Mouse (Mus musculus): ENCODE data around the gene Elovl7.

Gene Elovl7

DNA sequence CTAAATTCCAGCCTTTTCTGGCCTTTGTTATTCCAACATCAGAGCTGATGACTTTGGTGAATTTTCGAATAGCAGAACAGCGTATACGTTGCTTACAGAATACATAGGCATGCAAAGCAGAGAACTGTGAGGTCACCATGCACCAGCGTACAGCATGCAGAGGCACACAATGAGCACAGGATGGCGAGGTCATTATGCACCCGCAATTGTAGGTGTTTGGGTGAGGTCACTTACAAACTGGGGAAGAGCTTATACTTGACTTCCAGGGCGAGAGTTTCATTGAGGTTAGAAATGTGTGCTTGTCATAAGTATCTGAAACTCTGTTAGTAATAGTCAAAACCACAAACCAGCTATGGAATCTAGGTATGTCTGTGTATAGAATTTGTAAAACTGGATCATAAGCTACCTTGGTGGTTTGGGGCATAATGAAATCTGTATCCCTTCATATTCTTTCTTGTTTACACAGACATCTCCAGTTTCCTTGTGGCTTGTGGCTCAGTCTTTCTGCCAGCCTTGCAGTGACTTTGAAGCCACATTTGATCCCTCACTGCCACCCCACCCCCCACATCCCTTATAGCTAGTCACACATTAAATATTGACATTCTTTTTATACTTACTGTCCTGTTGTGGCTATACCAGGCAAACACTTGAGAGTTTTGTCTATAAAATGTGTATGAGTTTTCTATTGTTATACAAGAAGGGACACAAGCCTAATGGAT, 88.9 kb downstream of the Elovl7 start:
- no peak for DNase-seq (ENCODE audit: low spot score in 2 of 2)

GRCm38 (mm10) chr13:108303841-108304240, 89.6 kb downstream of the Elovl7 start:
- DNase-seq (ENCODE audit: low spot score in 2 of 2), result no peak

DNA sequence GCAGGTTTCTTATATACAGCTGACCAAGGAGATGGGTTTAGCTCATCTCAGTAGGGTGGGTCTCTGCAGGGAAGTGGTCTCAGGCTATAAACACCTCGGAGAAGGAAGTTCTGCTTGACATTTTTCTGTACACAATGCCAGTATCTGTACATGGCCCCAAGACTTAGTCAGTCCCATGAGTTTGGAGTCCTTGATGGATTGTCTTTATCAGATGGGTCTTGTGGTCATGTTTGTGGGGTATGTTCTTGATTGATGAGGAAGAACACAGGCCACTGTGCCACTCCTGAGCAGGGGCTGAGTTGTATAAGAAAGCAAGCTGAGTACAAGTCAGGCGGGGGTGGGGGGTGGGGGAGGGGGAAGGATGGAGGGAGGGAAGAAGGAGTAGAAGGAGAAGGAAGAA, 90.5 kb downstream of the Elovl7 start:
- no peak for DNase-seq (ENCODE audit: low spot score in 2 of 2)

GRCm38 (mm10) chr13:108315702-108316486, 101.7 kb downstream of the Elovl7 start, which contains the start of gene Depdc1b:
Gene Depdc1b (plus strand): TSS chr13:108316332.
- DNase-seq (ENCODE audit: low spot score in 2 of 2), result peak; percentile 92 to 93

- DNase-seq (ENCODE audit: low spot score in 2 of 2), result no peak
Observed at GRCm38 (mm10) chr13:108316487-108316903, 102.3 kb downstream of the Elovl7 start.

DNA sequence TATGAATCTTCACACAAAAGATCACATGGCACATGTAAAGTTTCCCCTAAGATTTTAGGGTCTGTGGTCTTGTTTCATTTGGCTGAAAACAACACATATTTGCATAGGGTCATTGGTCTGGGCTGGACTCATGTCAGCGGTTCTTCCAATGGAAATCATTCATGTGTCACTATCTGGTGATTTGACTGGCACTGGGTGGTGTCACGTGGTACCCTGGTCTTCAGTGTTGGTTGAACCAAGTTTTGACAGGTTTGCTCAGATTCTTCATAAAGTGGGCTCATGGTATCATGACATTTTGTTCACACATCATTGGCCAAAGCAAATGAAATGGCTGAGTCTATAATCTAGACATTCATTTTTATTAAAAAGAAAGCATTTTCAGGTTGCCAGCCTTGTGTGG, 103.2 kb downstream of the Elovl7 start:
- no peak for DNase-seq (ENCODE audit: low spot score in 2 of 2)

DNA sequence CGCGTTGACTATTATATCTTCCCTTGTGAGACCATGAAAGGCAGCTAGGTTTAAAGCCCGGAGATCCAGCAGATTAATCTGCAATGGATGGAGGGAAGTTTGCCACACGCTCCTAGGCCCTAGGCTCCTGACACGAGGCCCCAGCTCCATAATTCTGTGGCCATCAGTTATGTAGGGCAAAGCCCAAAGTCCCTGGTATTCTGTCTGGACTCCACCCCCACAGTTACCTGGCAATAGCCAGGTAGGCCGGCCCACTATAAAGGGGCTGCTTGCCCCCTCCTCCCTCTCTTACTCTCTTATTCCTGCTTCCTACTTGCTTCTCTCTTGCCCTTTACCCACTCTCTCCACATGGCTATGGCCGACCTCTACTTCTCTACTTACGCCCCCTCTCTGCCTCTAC, 104.8 kb downstream of the Elovl7 start:
- DNase-seq (ENCODE audit: low spot score in 2 of 2), result no peak

GRCm38 (mm10) chr13:108320216-108320615, 106.0 kb downstream of the Elovl7 start:
- DNase-seq (ENCODE audit: low spot score in 2 of 2), result no peak

DNA sequence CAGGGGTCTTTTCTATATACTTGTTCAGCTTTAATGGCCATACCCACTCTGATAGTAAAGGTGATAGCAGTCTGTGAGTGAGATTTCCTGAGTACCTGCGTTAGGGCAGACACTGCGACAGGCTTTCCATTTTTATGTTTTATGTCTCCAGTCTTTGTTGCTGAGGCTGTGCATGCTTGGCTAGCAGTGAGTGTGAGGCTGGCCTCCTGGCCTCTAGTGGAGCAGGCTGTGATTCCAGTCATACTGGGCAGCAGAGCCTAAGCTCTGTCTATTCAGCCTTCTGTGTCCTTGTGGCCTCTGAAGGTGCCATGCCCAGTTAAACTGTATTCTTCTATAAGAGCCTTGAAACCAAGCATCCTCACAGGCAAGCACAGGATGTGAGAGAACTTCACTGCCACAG, 108.3 kb downstream of the Elovl7 start:
- no peak for DNase-seq (ENCODE audit: low spot score in 2 of 2)

DNA sequence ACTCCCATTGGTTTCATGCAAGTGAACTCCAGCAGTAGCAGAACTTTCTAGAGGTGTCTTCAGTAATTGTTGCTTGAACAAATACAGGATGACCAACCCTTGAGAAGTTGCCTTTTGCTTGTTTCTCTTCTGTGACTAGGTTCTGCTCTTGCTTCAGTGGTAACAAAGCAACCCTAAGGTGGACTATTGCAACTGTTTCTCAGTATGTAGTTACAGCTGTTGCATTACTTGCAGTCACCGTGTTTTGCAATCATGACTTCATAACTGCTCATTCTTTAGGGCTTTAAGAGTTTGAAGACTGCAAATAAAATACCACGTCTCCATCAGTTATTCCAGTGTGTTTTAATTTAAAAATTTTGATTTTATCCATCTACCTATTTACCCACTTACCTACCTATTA, 109.1 kb downstream of the Elovl7 start:
- DNase-seq (ENCODE audit: low spot score in 2 of 2), result no peak

DNA sequence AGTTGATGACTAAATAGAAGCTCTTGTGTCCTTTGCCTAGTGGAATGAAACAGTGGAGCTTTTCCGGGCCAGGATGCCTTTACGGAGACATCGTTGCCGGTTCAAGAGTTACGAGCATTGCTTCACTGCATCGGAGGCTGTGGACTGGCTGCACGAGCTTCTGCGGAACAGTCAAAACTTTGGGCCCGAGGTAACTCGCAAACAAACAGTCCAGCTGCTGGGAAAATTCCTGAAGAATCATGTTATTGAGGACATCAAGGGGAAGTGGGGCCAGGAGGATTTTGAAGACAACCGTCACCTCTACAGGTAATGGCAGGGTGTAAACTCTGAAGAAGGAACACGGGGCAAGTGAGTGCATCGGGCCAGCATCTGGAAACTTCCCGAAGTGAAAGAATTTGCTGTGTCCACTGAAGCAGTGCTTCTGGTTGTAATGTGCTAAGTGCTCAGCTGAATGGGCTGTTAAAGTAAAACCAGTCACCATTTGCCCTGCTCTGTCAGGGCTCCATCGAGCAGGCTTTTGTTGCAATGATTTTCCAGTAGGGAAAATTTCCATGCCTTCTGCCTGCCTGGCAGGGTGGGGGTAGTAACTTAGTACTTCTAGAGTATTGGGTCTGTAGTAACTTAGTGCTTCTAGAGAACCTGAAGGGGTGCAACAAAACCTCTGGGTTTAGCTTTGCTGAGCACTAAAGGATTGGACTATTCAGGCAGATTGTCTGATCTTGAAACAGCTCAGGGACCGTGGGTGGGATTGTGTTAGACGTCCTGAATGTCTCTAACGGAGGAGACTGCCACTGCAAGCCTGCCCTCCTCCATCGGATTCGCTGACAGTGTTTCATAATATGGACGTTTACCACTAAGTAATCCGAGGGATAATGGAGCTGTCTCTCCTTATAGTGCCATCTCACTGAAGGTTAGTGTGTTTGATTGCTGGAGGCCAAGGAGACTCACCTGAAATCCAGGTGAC, 109.9 kb downstream of the Elovl7 start:
- no peak for DNase-seq (ENCODE audit: low spot score in 2 of 2)

GRCm38 (mm10) chr13:108325871-108326270, 111.7 kb downstream of the Elovl7 start:
- no peak for DNase-seq (ENCODE audit: low spot score in 2 of 2)

- DNase-seq (ENCODE audit: low spot score in 2 of 2), result no peak
Observed at GRCm38 (mm10) chr13:108326351-108326750, 112.1 kb downstream of the Elovl7 start.

DNA sequence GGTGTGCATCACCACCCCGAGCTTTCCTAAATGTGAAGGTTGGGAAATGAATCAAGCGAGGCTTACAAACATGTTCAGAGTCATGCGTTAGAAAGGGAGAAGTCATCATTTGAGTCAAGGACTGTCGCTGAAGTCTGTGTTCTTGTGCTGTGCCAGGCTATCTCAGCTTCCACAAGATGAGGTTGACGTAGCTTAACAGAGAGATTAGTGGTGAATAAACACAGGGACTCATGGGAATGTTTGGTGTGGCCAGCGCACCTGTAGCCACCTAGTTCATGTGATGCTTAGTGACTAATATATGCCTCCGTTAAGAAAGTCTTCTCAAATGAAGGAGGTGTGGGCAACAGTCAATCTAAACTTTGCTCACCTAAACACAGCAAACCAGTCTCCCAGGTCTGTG, 112.8 kb downstream of the Elovl7 start:
- DNase-seq (ENCODE audit: low spot score in 2 of 2), result no peak

DNA sequence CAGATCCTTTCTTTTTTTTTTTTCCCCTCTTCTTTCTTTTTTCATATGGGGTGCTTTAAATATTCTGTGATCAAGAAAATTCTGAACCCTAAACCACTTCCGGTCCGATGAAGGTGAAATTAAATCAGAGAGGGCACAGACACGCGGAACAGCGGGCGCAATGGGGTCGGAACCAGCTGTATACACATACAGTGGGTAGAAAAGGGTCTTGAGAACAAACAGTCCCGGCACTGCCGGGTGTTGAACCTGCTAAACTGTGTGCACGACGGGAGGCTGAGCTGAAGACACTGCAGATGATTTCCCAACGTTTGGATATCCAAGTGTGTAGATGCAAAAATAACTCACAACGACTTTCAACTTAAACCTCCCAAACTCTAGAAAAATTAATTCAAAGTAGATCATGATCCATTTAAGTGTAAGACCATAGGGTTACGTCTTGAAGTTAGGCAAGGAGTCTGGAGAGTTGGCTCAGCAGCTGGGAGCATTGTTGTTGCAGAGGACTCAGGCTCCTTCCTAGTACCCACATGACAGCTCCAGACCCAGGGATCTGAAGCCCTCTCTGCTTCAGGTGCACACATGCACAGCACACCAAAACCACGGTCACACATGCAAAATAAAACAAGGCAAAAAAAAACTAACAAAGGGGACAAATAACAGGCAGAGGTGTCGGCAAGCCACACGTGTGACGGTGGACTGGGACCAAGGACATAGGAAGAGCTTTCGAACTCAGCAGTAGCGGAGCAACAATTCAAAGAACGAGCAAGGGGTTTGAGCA, 114.4 kb downstream of the Elovl7 start:
- DNase-seq (ENCODE audit: low spot score in 2 of 2), result no peak

DNA sequence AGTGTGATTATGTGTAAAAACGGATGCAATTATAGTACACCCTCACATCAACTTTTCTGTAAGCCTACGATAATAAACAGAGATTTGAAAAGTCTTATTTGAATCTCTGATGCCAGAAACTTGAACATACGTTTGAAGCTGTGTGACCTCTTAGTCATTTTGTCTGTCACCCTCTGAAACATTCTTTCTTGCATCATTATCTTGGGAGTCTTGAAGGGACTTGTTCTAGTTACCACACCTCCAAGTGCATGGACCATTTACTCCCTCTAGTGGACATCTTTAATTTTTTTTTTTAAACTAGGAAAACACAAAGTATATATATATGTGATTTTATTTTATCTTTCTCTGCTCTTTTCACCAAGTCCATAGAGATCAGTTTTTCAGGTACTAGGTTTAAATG, 115.5 kb downstream of the Elovl7 start:
- no peak for DNase-seq (ENCODE audit: low spot score in 2 of 2)

All from right cerebral cortex, postnatal 36 days (tissue).